Mouse (Mus musculus): Measurements from ENCODE around the gene Cryl1.

- TF ChIP-seq GATA1 (IDR thresholded peaks at IDR 0.05; ENCODE audit: low read length) = no peak
- TF ChIP-seq TAL1 (IDR thresholded peaks at IDR 0.05; ENCODE audit: low read length) = no peak
These were observed 155.4 kb downstream of the Cryl1 start for GRCm38 (mm10) chr14:57242978-57243377.

Data from erythroblast, embryonic 14.5 days (primary cell).